Comparison of ENCODE assay signal across 19 mouse cellular contexts in genomic region chr2:70471136-70471535, GRCm38 (mm10). TPM values are rescaled to one million over a fixed set of nuclear protein-coding genes. Genes with fewer than 3 reads are reported as not detected.
A peak's percentile ranks its signal among the peaks of the same experiment; 100 is the strongest.
DNase-seq lines count a peak whose midpoint lies in the region; ATAC-seq and TF ChIP-seq lines count a peak whose summit lies in the region.
"Had no signal": no experiment of that assay in that cellular context is flagged by ENCODE, and none has a peak within 500 bp of the region (broad histone marks: within the 10 kb centered on the region; RNA-seq: fewer than 3 reads in every experiment).

No protein-coding gene starts in this region.

- TF ChIP-seq CTCF in brain, embryonic 14.5 days (IDR thresholded peaks at IDR 0.05; ENCODE audit: borderline replicate concordance, extremely low read depth, insufficient read depth, insufficient read length), result no peak

- TF ChIP-seq POLR2A in brain, embryonic 14.5 days (IDR thresholded peaks at IDR 0.05; ENCODE audit: borderline replicate concordance, extremely low read depth, insufficient read depth, insufficient read length, poor library complexity, severe bottlenecking), result no peak

- H3K36me3 ChIP-seq in hindbrain, embryonic 11.5 days (ENCODE audit: control insufficient read depth, insufficient read depth, low read length), result no peaks in the 10 kb centered on the region
- no peaks in the 10 kb centered on the region for H3K36me3 ChIP-seq in hindbrain, embryonic 16.5 days (ENCODE audit: control insufficient read depth, insufficient read depth, low read length)
- H3K36me3 ChIP-seq in midbrain, embryonic 10.5 days, result 0 out of 2 replicates have a peak, but pooled peaks cover 1% of the 10 kb centered on the region
- H3K36me3 ChIP-seq in midbrain, embryonic 16.5 days (ENCODE audit: control insufficient read depth, insufficient read depth, low read length), result no peaks in the 10 kb centered on the region
- H3K36me3 ChIP-seq in embryonic facial prominence, embryonic 11.5 days (replicated peaks; ENCODE audit: control insufficient read depth, insufficient read depth, low read depth, low read length), result no peaks in the 10 kb centered on the region
- H3K36me3 ChIP-seq: forebrain, embryonic 15.5 days; intestine, embryonic 15.5 days; limb, embryonic 15.5 days; liver, embryonic 15.5 days; stomach, embryonic 15.5 days had no signal

- H3K27ac ChIP-seq in hindbrain, embryonic 11.5 days (ENCODE audit: low read depth, low read length), result no peak overlapping the region
- no peak overlapping the region for H3K27ac ChIP-seq in hindbrain, embryonic 16.5 days (ENCODE audit: low read depth, low read length)
- H3K27ac ChIP-seq in midbrain, embryonic 10.5 days (replicated peaks), result peak overlapping the region; percentile 83
- no peak overlapping the region for H3K27ac ChIP-seq in midbrain, embryonic 16.5 days (ENCODE audit: low read length)
- no peak overlapping the region for H3K27ac ChIP-seq in embryonic facial prominence, embryonic 11.5 days (replicated peaks; ENCODE audit: low read depth, low read length)
- H3K27ac ChIP-seq: forebrain, embryonic 15.5 days; intestine, embryonic 15.5 days; limb, embryonic 15.5 days; liver, embryonic 15.5 days; stomach, embryonic 15.5 days had no signal

- H3K4me3 ChIP-seq in hindbrain, embryonic 11.5 days (ENCODE audit: low read depth, low read length), result no peak overlapping the region
- H3K4me3 ChIP-seq in hindbrain, embryonic 16.5 days (ENCODE audit: low read length), result no peak overlapping the region
- H3K4me3 ChIP-seq in midbrain, embryonic 10.5 days, result peak overlapping the region; percentile 71
- H3K4me3 ChIP-seq in midbrain, embryonic 16.5 days (ENCODE audit: low read depth, low read length), result no peak overlapping the region
- H3K4me3 ChIP-seq in embryonic facial prominence, embryonic 11.5 days (ENCODE audit: low read depth, low read length), result no peak overlapping the region
- H3K4me3 ChIP-seq: megakaryocyte, embryonic 14.5 days had no signal

- H3K9me3 ChIP-seq in hindbrain, embryonic 11.5 days (ENCODE audit: control insufficient read depth, low read length), result no peaks in the 10 kb centered on the region
- H3K9me3 ChIP-seq in hindbrain, embryonic 16.5 days (ENCODE audit: control insufficient read depth, low read length), result no peaks in the 10 kb centered on the region
- H3K9me3 ChIP-seq in midbrain, embryonic 10.5 days (replicated peaks), result no peaks in the 10 kb centered on the region
- H3K9me3 ChIP-seq in midbrain, embryonic 16.5 days (replicated peaks; ENCODE audit: control insufficient read depth, low read length, poor library complexity, severe bottlenecking), result no peaks in the 10 kb centered on the region
- no peaks in the 10 kb centered on the region for H3K9me3 ChIP-seq in embryonic facial prominence, embryonic 11.5 days (replicated peaks; ENCODE audit: control insufficient read depth, low read length)
- H3K9me3 ChIP-seq: forebrain, embryonic 15.5 days; intestine, embryonic 15.5 days; limb, embryonic 15.5 days; liver, embryonic 15.5 days; megakaryocyte, embryonic 14.5 days; stomach, embryonic 15.5 days had no signal

- peak; percentile 32 for DNase-seq in hindbrain, embryonic 11.5 days (ENCODE audit: low spot score)
- peak; percentile 31 for DNase-seq in midbrain, embryonic 10.5 days (ENCODE audit: low spot score)
- DNase-seq in brain, embryonic 14.5 days (ENCODE audit: low read depth), result peak; percentile 43
- peak; percentile 36 for DNase-seq in embryonic facial prominence, embryonic 11.5 days (ENCODE audit: low spot score)
- no peak for DNase-seq in adrenal gland, adult 2 months
- DNase-seq: cerebellum, adult 9-10 months; layer of hippocampus, postnatal 36 days; thymus, adult 2 months had no signal

- ATAC-seq in hindbrain, embryonic 11.5 days (ENCODE audit: low FRiP score), result no peak
- ATAC-seq in hindbrain, embryonic 16.5 days, result no peak
- no peak for ATAC-seq in midbrain, embryonic 16.5 days
- no peak for ATAC-seq in embryonic facial prominence, embryonic 11.5 days (replicated peaks; ENCODE audit: insufficient number of reproducible peaks, low FRiP score, low TSS enrichment, low read depth)
- ATAC-seq: forebrain, embryonic 15.5 days; intestine, embryonic 15.5 days had no signal

- peaks cover 11% of the 10 kb centered on the region for H3K4me1 ChIP-seq in hindbrain, embryonic 11.5 days (replicated peaks; ENCODE audit: control insufficient read depth, insufficient read depth, low read length)
- H3K4me1 ChIP-seq in hindbrain, embryonic 16.5 days (ENCODE audit: control insufficient read depth, insufficient read depth, low read depth, low read length), result peaks cover 28% of the 10 kb centered on the region
- H3K4me1 ChIP-seq in midbrain, embryonic 10.5 days, result peaks cover 54% of the 10 kb centered on the region
- H3K4me1 ChIP-seq in midbrain, embryonic 16.5 days (ENCODE audit: control insufficient read depth, insufficient read depth, low read length), result peaks cover 29% of the 10 kb centered on the region
- peaks cover 6% of the 10 kb centered on the region for H3K4me1 ChIP-seq in embryonic facial prominence, embryonic 11.5 days (ENCODE audit: control insufficient read depth, insufficient read depth, low read length)

- 5% methylated on average over 5 of the region's 5 CpGs for WGBS in hindbrain, embryonic 11.5 days
- 19% methylated on average over 5 of the region's 5 CpGs for WGBS in hindbrain, embryonic 16.5 days
- WGBS in midbrain, embryonic 10.5 days, result 2% methylated on average over 5 of the region's 5 CpGs
- WGBS in midbrain, embryonic 16.5 days, result 9% methylated on average over 5 of the region's 5 CpGs
- 6% methylated on average over 5 of the region's 5 CpGs for WGBS in embryonic facial prominence, embryonic 11.5 days

- H3K4me2 ChIP-seq in hindbrain, embryonic 11.5 days (replicated peaks; ENCODE audit: low read depth, low read length), result no peak overlapping the region
- H3K4me2 ChIP-seq in hindbrain, embryonic 16.5 days (ENCODE audit: low read length), result no peak overlapping the region
- no peak overlapping the region for H3K4me2 ChIP-seq in midbrain, embryonic 16.5 days (ENCODE audit: low read length)
- no peak overlapping the region for H3K4me2 ChIP-seq in embryonic facial prominence, embryonic 11.5 days (ENCODE audit: low read depth, low read length)

- peaks cover 45% of the 10 kb centered on the region for H3K27me3 ChIP-seq in hindbrain, embryonic 11.5 days (ENCODE audit: control insufficient read depth, insufficient read depth, low read length)
- peaks cover 30% of the 10 kb centered on the region for H3K27me3 ChIP-seq in hindbrain, embryonic 16.5 days (replicated peaks; ENCODE audit: control insufficient read depth, insufficient read depth, low read length)
- peaks cover 75% of the 10 kb centered on the region for H3K27me3 ChIP-seq in midbrain, embryonic 10.5 days (ENCODE audit: low read depth, poor library complexity, severe bottlenecking)
- peaks cover 22% of the 10 kb centered on the region for H3K27me3 ChIP-seq in midbrain, embryonic 16.5 days (ENCODE audit: control insufficient read depth, insufficient read depth, low read depth, low read length)
- H3K27me3 ChIP-seq in embryonic facial prominence, embryonic 11.5 days (ENCODE audit: control insufficient read depth, insufficient read depth, low read length), result peaks cover 43% of the 10 kb centered on the region
- H3K27me3 ChIP-seq: CH12.LX had no signal

- no peak overlapping the region for H3K9ac ChIP-seq in hindbrain, embryonic 11.5 days (ENCODE audit: low read depth, low read length)
- no peak overlapping the region for H3K9ac ChIP-seq in hindbrain, embryonic 16.5 days (ENCODE audit: low read depth, low read length)
- no peak overlapping the region for H3K9ac ChIP-seq in midbrain, embryonic 16.5 days (ENCODE audit: low read depth, low read length)
- no peak overlapping the region for H3K9ac ChIP-seq in embryonic facial prominence, embryonic 11.5 days (replicated peaks; ENCODE audit: low read length)
- H3K9ac ChIP-seq: intestine, embryonic 15.5 days; limb, embryonic 15.5 days; liver, embryonic 15.5 days; stomach, embryonic 15.5 days had no signal

RNA-seq across cellular contexts. Expression of gene Sp5, which starts 3.6 kb away (rescaled TPM):
- polyA plus RNA-seq in hindbrain, embryonic 11.5 days (2014; fragmentation: Nextera tagmentation; extraction: Ambion mirVana), result 2.7 and 3.3 TPM in 2 replicates
- 7.1 and 9.2 TPM in 2 replicates for polyA plus RNA-seq in hindbrain, embryonic 16.5 days (2015; fragmentation: Nextera tagmentation; extraction: Ambion mirVana)
- polyA plus RNA-seq in midbrain, embryonic 10.5 days (2016; fragmentation: Nextera tagmentation; extraction: Ambion mirVana), result 12.9 and 15.9 TPM in 2 replicates
- 13.2 and 21.3 TPM in 2 replicates for polyA plus RNA-seq in midbrain, embryonic 16.5 days (2015; fragmentation: Nextera tagmentation; extraction: Ambion mirVana)
- 18.8 and 19.2 TPM in 2 replicates for polyA plus RNA-seq in brain, embryonic 14.5 days (2012; rRNA removed)
- 2.9 and 3.9 TPM in 2 replicates for polyA plus RNA-seq in embryonic facial prominence, embryonic 11.5 days (2014; fragmentation: Nextera tagmentation; extraction: Ambion mirVana)
- 1 to 10 TPM; 1.7 to 2.8 TPM for total RNA-seq in adrenal gland, adult 2 months (2021)
- 15.6 and 17.6 TPM in 2 replicates for polyA plus RNA-seq in adrenal gland, adult 2 months (2012; rRNA removed)
- total RNA-seq: CH12.LX; hematopoietic stem cell, adult 5-6 weeks had no signal
- polyA plus RNA-seq: liver, embryonic 15.5 days had no signal

RNA-seq across cellular contexts. Expression of gene Erich2, which starts 37.5 kb away (rescaled TPM):
- 1.2 and 2.1 TPM in 2 replicates for polyA plus RNA-seq in hindbrain, embryonic 11.5 days (2014; fragmentation: Nextera tagmentation; extraction: Ambion mirVana)
- polyA plus RNA-seq in hindbrain, embryonic 16.5 days (2015; fragmentation: Nextera tagmentation; extraction: Ambion mirVana), result 3.1 and 4.0 TPM in 2 replicates
- 1.9 and 2.2 TPM in 2 replicates for polyA plus RNA-seq in midbrain, embryonic 10.5 days (2016; fragmentation: Nextera tagmentation; extraction: Ambion mirVana)
- 2.9 TPM in 2 replicates for polyA plus RNA-seq in midbrain, embryonic 16.5 days (2015; fragmentation: Nextera tagmentation; extraction: Ambion mirVana)
- polyA plus RNA-seq in brain, embryonic 14.5 days (2012; rRNA removed), result 2.3 and 2.6 TPM in 2 replicates
- 0.67 and 1.4 TPM in 2 replicates for polyA plus RNA-seq in embryonic facial prominence, embryonic 11.5 days (2014; fragmentation: Nextera tagmentation; extraction: Ambion mirVana)
- under 1 TPM in 1 of 2 experiments, not detected in 1; 0.17 TPM for total RNA-seq in adrenal gland, adult 2 months (2021)
- 0.10 and 0.15 TPM in 2 replicates for polyA plus RNA-seq in adrenal gland, adult 2 months (2012; rRNA removed)
- total RNA-seq: CH12.LX; gastrocnemius, postnatal 4 days had no signal
- polyA plus RNA-seq: liver, embryonic 15.5 days had no signal
